Mouse (Mus musculus) hindlimb bud, embryonic 11.5 days (tissue): Measurements from ENCODE around the gene Sart1.
"Not testable (repeated sequence)": the region's sequence is repeated elsewhere in the genome, so short reads cannot be mapped to it uniquely, and the experiment has no call there.

ENCODE experiments used
- DNase-seq: peaks from one replicate; pipeline ENCODE4 v3.0.0-alpha.2; 2012; ENCODE audit warnings: low read depth, low spot score; ENCODE audit errors: extremely low spot score

Gene Sart1

DNA sequence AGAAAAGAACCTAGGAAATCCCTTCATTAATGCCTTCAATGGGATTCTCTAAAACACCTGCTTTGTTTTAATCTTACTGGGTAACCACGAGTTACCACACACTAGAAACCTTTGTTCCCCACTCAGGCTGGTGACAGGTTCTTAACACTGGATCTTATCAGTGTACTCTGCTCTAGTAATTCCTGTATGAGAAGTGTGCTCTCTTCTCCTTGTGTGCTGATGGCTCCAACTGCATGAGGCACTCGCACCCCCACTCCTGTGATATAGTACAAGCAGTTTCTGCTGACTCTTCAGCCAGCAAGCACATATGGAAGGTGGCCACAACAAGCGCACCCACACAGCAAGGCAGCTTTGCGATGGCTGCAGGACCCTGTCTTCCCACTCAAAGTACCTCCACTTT lies 14.3 kb downstream of the Sart1 start:
- DNase-seq, result no peak

- no peak for DNase-seq
Measured at GRCm38 (mm10) chr19:5372724-5373123, 15.8 kb downstream of the Sart1 start.

GRCm38 (mm10) chr19:5370932-5371331 lies 17.6 kb downstream of the Sart1 start:
- DNase-seq, result no peak

GRCm38 (mm10) chr19:5367455-5367854 lies 21.0 kb downstream of the Sart1 start:
- DNase-seq, result no peak

- no peak for DNase-seq
Measured at GRCm38 (mm10) chr19:5367053-5367359, 21.5 kb downstream of the Sart1 start, which contains the start of gene Banf1. Gene Banf1 (minus strand): TSS chr19:5367168.

DNA sequence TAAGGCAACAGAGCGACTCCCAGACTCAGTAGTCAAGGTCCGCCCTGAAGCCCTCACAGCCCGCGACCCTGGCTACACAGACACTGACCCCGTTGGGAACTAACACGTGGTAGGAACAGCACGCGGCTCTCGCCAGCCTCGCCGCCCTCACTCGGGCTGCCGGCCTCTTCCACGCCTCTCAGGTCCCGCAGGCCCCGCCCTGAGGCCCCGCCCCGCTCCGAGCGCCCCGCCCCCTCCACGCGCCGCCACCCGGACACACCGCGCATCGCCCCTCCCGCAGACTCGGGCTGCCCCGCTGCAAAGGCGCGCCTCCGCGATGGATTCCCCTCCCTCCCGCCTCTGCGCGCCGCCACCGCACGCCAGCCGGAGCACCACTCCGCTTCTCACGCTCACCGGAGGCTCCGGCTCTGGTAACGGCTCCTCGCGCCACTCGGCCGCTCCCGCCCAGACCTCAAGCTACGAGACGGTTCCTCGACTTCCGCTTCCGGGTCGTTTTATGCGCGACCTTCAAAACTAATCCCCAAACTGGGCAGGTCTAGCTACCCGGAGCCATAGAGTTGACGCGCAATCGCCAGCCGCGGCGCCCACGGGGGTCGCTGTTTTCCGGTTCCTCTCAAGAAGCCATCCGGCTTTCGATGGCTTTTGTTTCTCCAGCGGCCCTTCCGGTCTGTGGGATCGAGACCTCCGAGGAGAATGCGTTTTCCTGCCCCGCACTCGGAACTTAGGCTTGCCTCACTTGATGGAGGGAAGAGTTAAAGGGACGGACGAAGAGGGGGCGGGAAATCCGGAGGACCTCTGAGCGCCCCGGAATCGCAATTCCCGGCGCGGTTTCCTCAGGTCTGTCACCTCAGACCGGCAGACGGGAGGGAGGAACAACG lies 22.1 kb downstream of the Sart1 start, which contains the start of gene Eif1ad:
TSS of gene Eif1ad (plus strand) at position 567 of the 878 bp plus-strand sequence.
- DNase-seq, result peak; percentile 90

DNA sequence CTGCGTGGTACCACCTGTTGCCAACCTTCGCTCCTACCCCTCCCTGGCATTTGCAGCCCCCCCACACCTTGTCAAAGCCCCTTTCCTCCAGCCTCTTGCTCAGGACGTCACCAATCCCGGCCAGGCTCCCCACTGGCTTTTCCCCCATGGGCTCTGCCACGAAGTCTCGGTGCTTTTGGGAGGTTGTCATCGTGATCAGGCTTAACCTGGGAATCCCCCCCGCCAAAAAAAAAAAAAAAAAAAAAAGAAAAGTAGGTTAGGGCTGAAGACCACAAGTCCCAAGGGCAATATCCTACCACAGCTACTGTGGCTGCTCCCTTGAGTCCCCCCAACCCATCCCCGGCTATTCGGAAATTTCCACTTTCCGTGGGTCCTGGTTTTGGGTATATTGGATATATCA lies 22.8 kb downstream of the Sart1 start:
- no peak for DNase-seq

DNA sequence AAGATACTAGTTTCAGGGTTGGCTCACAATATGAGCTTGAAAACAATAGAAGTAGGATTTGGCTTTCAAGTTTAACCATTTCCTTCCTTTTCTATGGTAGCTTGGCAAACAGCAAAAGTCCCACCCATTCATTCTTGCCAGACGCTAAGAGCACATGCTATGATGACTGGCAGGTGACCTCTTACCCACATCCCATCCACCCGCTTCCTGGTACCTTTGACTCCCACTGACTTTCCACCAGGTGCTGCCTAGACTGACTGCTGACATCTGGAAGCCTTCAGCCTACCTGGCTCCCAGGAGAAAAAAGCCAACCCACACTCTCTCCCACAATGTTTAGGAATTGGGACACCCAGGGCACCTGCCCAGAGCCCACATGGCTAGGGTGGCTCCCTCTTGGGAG lies 24.4 kb downstream of the Sart1 start:
- no peak for DNase-seq

DNA sequence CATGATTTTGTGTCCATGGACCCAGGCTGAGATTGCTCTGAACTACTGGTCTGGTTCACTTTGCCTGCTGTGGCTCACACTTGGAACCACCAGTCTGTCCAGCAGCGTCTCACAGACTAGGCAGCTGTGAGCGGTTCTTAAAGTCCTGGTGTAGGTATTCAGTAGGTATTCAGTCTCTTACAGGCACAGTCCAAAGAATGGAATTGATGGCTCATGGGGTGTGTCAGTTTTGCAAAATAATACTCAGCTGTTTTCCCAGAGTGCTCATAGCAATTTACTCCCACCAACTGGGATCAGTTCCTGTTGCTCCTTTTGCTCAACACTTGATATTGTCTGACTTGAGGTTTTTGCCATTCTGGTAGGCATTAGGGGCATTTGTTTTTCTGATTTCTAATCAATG lies 26.3 kb downstream of the Sart1 start:
- no peak for DNase-seq

- no peak for DNase-seq
Measured at GRCm38 (mm10) chr19:5356080-5356479, 32.4 kb downstream of the Sart1 start.

GRCm38 (mm10) chr19:5353609-5354008 lies 34.9 kb downstream of the Sart1 start:
- no peak for DNase-seq

DNA sequence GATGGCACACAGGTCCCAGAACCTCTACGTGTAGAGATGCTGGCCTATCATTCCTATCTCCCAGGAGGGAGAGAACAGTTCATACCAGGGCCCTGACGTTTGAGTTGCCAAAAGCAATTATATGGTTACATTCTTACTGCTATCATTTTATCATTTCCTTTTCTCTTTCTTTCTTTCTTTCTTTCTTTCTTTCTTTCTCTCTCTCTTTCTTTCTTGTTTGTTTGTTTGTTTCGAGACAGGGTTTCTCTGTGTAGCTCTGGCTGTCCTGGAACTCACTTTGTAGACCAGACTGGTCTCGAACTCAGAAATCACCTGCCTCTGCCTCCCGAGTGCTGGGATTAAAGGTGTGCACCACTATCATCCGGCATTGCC lies 39.0 kb downstream of the Sart1 start, which contains the start of gene Cst6:
TSS of gene Cst6 (minus strand) at position 73 of the 372 bp plus-strand sequence.
- not testable (repeated sequence) for DNase-seq

DNA sequence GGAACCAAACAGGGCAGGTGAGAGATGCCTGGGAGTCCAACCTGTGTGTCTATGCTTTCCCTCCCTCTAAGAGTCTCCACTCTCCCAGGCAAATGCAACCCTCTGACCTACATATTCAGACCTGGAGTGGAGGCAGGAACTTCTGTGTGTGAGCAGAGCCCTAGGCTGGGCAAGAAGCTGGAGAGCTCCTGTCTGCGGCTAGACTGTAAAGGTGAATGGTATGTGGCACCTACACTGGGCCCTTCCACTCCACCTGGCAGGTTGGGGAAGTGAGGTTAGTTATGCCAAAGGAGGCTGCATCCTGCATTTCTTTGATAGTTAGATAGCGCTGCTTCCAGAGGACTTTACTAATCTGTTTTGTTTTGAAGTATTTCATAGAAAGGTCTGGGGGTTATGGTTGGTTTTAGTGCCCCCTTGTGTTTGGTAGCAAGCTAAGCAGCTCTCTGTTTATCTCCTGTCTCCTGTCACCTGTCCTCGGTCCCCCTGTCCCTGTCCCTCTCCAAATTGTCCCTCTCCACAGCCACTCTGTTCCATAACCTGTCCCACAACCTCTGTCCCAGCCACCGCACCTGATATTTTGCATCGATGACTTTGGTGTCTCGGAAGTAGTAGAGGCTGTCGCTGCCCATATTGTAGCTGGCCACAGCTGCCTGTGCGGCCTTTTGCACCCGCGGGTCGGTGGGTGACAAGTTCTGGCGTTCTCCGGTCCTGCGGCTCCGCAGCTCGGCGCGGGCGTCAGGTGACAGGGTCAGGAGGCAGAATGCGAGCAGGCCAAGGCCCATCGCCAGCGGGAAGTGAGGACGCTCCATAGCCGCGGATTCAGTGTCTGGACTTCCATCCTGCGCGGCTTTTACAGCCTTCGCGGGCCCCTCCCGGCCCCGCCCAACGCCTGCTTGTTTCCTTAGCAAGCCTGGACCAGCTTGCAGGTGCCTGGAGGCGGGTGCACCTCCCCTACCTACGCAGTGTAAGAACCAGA lies 39.7 kb downstream of the Sart1 start:
- DNase-seq, result peak; percentile 33

- DNase-seq, result no peak
Measured at GRCm38 (mm10) chr19:5348064-5348463, 40.4 kb downstream of the Sart1 start.

GRCm38 (mm10) chr19:5345297-5346131 lies 43.0 kb downstream of the Sart1 start:
- no peak for DNase-seq

GRCm38 (mm10) chr19:5341360-5341759 lies 47.1 kb downstream of the Sart1 start:
- no peak for DNase-seq

GRCm38 (mm10) chr19:5337975-5338374 lies 50.5 kb downstream of the Sart1 start:
- peak; percentile 53 for DNase-seq

- DNase-seq, result no peak
Measured at GRCm38 (mm10) chr19:5335441-5335840, 53.1 kb downstream of the Sart1 start, which contains the start of gene Catsper1. Gene Catsper1 (plus strand): TSS chr19:5335741.

GRCm38 (mm10) chr19:5334741-5335140 lies 53.8 kb downstream of the Sart1 start:
- DNase-seq, result no peak

- DNase-seq, result no peak
Measured at GRCm38 (mm10) chr19:5327970-5328369, 60.5 kb downstream of the Sart1 start.
